Mouse (Mus musculus): ENCODE results near the gene Ctxn1. TPM values are rescaled to one million over a fixed set of nuclear protein-coding genes. Genes with fewer than 3 reads are reported as not detected.

Gene Ctxn1
- total and polyA plus RNA-seq, 3 experiments = 0.68 to 3.2 (median 1.3) TPM

- no peak overlapping the region for H3K9ac ChIP-seq (ENCODE audit: insufficient read depth, low read depth)
- H3K4me2 ChIP-seq (ENCODE audit: insufficient read depth, low read depth, poor library complexity, severe bottlenecking) = no peak overlapping the region
- dilution Hi-C loops (cut with MboI; ENCODE audit: extremely low pct_ligation_motif_present, extremely low pct_unique_long_range_greater_than_20kb, low sequenced_read_pairs) (no loop called here), in situ Hi-C loops (cut with MboI; ENCODE audit: low pct_ligation_motif_present, low pct_unique_long_range_greater_than_20kb, low sequenced_read_pairs) (no loop called here)
- H3K79me2 ChIP-seq (replicated peaks; ENCODE audit: control insufficient read depth, extremely low read depth, insufficient read depth, poor library complexity, severe bottlenecking) = peaks cover 5% of the 10 kb centered on the region; the same call in 1 of the 2 replicates
- TF ChIP-seq MYC (IDR thresholded peaks at IDR 0.05; ENCODE audit: low read depth, low read length) (no peak), RAD21 (IDR thresholded peaks at IDR 0.05; ENCODE audit: low read depth, low read length) (no peak), ZNF384 (IDR thresholded peaks at IDR 0.05; ENCODE audit: low read depth, low read length) (no peak), ELF1 (IDR thresholded peaks at IDR 0.05; ENCODE audit: low read depth, low read length) (no peak), JUN (IDR thresholded peaks at IDR 0.05; ENCODE audit: insufficient read depth, low read depth, low read length) (no peak), HCFC1 (IDR thresholded peaks at IDR 0.05; ENCODE audit: low read depth, low read length) (no peak), POLR2AphosphoS2 (IDR thresholded peaks at IDR 0.05; ENCODE audit: low read depth, low read length) (no peak), JUND (conservative IDR thresholded peaks at IDR 0.05; ENCODE audit: low read depth, low read length) (no peak), POLR2A (IDR thresholded peaks at IDR 0.05; ENCODE audit: low read depth, low read length) (no peak), BHLHE40 (IDR thresholded peaks at IDR 0.05; ENCODE audit: low read depth, low read length) (no peak), E2F4 (IDR thresholded peaks at IDR 0.05; ENCODE audit: insufficient replicate concordance, low read depth, low read length) (no peak), USF1 (IDR thresholded peaks at IDR 0.05; ENCODE audit: low read depth, low read length) (no peak), EP300 (IDR thresholded peaks at IDR 0.05; ENCODE audit: low read length) (no peak), ETS1 (conservative IDR thresholded peaks at IDR 0.05; ENCODE audit: low read depth, low read length) (no peak), PAX5 (IDR thresholded peaks at IDR 0.05; ENCODE audit: low read length) (no peak), UBTF (IDR thresholded peaks at IDR 0.05; ENCODE audit: low read depth, low read length) (no peak), SMC3 (IDR thresholded peaks at IDR 0.05; ENCODE audit: low read depth, low read length) (no peak), CTCF (conservative IDR thresholded peaks at IDR 0.05 in 1 of 2, IDR thresholded peaks at IDR 0.05 in 1 of 2; ENCODE audit: low read depth in 2 of 2, low read length in 2 of 2) (no peak)
- no peak for DNase-seq (ENCODE audit: extremely low read depth)
- H3K4me1 ChIP-seq (ENCODE audit: control insufficient read depth in 1 of 2, insufficient read depth in 2 of 2) = peaks cover 3 to 5% of the 10 kb centered on the region in 2 experiments; a peak in 3 of 4 replicates
- no peak overlapping the region for H3K4me3 ChIP-seq (replicated peaks in 1 of 3; ENCODE audit: low read depth in 2 of 3, low read length in 2 of 3, poor library complexity in 1 of 3)
- H3K27ac ChIP-seq (ENCODE audit: insufficient read depth, low read depth) = no peak overlapping the region
- no peaks in the 10 kb centered on the region for H3K27me3 ChIP-seq (replicated peaks)
- no peaks in the 10 kb centered on the region for H3K9me3 ChIP-seq (replicated peaks; ENCODE audit: low read length)
- peaks cover 79 to 99% of the 10 kb centered on the region in 2 experiments for H3K36me3 ChIP-seq (replicated peaks in 1 of 2; ENCODE audit: control insufficient read depth in 1 of 2, insufficient read depth in 1 of 2, low read length in 1 of 2)
Measured at GRCm38 (mm10) chr8:4245737-4246136, 13.3 kb downstream of the Ctxn1 start.

- no peak overlapping the region for H3K9ac ChIP-seq (ENCODE audit: insufficient read depth, low read depth)
- H3K27ac ChIP-seq (ENCODE audit: insufficient read depth, low read depth) = no peak overlapping the region
- no peak overlapping the region for H3K4me2 ChIP-seq (ENCODE audit: insufficient read depth, low read depth, poor library complexity, severe bottlenecking)
Measured at GRCm38 (mm10) chr8:4245061-4245460, 14.0 kb downstream of the Ctxn1 start.

More at GRCm38 (mm10) chr8:4245061-4245460, 14.0 kb downstream of the Ctxn1 start:
- dilution Hi-C loops (cut with MboI; ENCODE audit: extremely low pct_ligation_motif_present, extremely low pct_unique_long_range_greater_than_20kb, low sequenced_read_pairs) = no loop called here
- Histone ChIP-seq H3K4me1 (ENCODE audit: control insufficient read depth in 1 of 2, insufficient read depth in 2 of 2) (peaks cover 5 to 12% of the 10 kb centered on the region in 2 experiments), H3K79me2 (replicated peaks; ENCODE audit: control insufficient read depth, extremely low read depth, insufficient read depth, poor library complexity, severe bottlenecking) (peaks cover 11% of the 10 kb centered on the region), H3K9me3 (replicated peaks; ENCODE audit: low read length) (no peaks in the 10 kb centered on the region), H3K36me3 (replicated peaks in 1 of 2; ENCODE audit: control insufficient read depth in 1 of 2, insufficient read depth in 1 of 2, low read length in 1 of 2) (peaks cover 75 to 99% of the 10 kb centered on the region in 2 experiments), H3K27me3 (replicated peaks) (no peaks in the 10 kb centered on the region), H3K4me3 (replicated peaks in 1 of 3; ENCODE audit: low read depth in 2 of 3, low read length in 2 of 3, poor library complexity in 1 of 3) (no peak overlapping the region)
- in situ Hi-C loops (cut with MboI; ENCODE audit: low pct_ligation_motif_present, low pct_unique_long_range_greater_than_20kb, low sequenced_read_pairs) = no loop called here
- TF ChIP-seq GABPA (IDR thresholded peaks at IDR 0.05; ENCODE audit: insufficient replicate concordance, low read depth, low read length) = no peak
- no peak for TF ChIP-seq ZKSCAN1 (IDR thresholded peaks at IDR 0.05; ENCODE audit: borderline replicate concordance, low read depth, low read length)
- TF ChIP-seq IRF4 (IDR thresholded peaks at IDR 0.05; ENCODE audit: low read depth, low read length) = no peak
- TF ChIP-seq MYC (IDR thresholded peaks at IDR 0.05; ENCODE audit: low read depth, low read length) = no peak
- no peak for TF ChIP-seq MXI1 (IDR thresholded peaks at IDR 0.05; ENCODE audit: low read depth, low read length)
- no peak for DNase-seq (ENCODE audit: extremely low read depth)
